Mouse (Mus musculus) intestine, embryonic 14.5 days (tissue): Measurements from ENCODE around the gene Schip1. TPM values are rescaled to one million over a fixed set of nuclear protein-coding genes. Genes with fewer than 3 reads are reported as not detected.

Source experiments
- ATAC-seq: fragments of 200-750 bp; cut with Nextera tagmentation; replicated peaks from 2 replicates; pipeline ENCODE4 v1.8.0; 2017; ENCODE audit warnings: low read depth, moderate number of reproducible peaks, moderate TSS enrichment, moderate library complexity; ENCODE audit not compliant: low FRiP score, low TSS enrichment
- DNase-seq: peaks from one replicate; pipeline ENCODE4 v3.0.0-alpha.2; 2018; ENCODE audit warnings: low spot score
- H3K27ac ChIP-seq: fragments of 300-500 bp; sonication (generic); 2 replicates; pipeline ENCODE4 v1.5.1; 2014; ENCODE audit warnings: low read depth, mild to moderate bottlenecking, control low read depth
- H3K27me3 ChIP-seq: fragments of 300-500 bp; sonication (generic); replicated peaks from 2 replicates; pipeline ENCODE4 v1.6.1; 2014; ENCODE audit warnings: low read length, control low read depth; ENCODE audit not compliant: control insufficient read depth, insufficient read depth
- H3K36me3 ChIP-seq: fragments of 300-500 bp; sonication (generic); 2 replicates; pipeline ENCODE4 v1.6.1; 2014; ENCODE audit warnings: low read length, control low read depth; ENCODE audit not compliant: control insufficient read depth, insufficient read depth
- H3K4me1 ChIP-seq: fragments of 300-500 bp; sonication (generic); replicated peaks from 2 replicates; pipeline ENCODE4 v1.6.1; 2014; ENCODE audit warnings: low read length, control low read depth, mixed read lengths; ENCODE audit not compliant: control insufficient read depth, insufficient read depth
- H3K4me2 ChIP-seq: fragments of 300-500 bp; sonication (generic); 2 replicates; pipeline ENCODE4 v1.6.1; 2014; ENCODE audit warnings: low read length
- H3K4me3 ChIP-seq: fragments of 300-500 bp; sonication (generic); 2 replicates; pipeline ENCODE4 v1.5.1; 2014; ENCODE audit warnings: low read depth, low read length, control low read depth, mixed read lengths
- H3K9ac ChIP-seq: fragments of 300-500 bp; sonication (generic); 2 replicates; pipeline ENCODE4 v1.6.1; 2014; ENCODE audit warnings: mild to moderate bottlenecking, low read length
- H3K9me3 ChIP-seq: fragments of 300-500 bp; sonication (generic); 2 replicates; pipeline ENCODE4 v1.6.1; 2016; ENCODE audit warnings: low read length, control low read depth; ENCODE audit not compliant: control insufficient read depth
- WGBS: fragments of 180-500 bp; shearing (Covaris S2); extraction: QIAGEN DNeasy Blood & Tissue Kit; methylation state at CpG from one replicate; pipeline ENCODE4 v1.1.7; 2014; 5-methylcytosine and 5-hydroxymethylcytosine counted together
- polyA plus RNA-seq: library from polyadenylated mRNA; unstranded; fragments of >200 nt; fragmentation: Nextera tagmentation; extraction: Ambion mirVana; gene quantifications from 2 replicates; pipeline ENCODE4 v1.2.1, GENCODE M21; 2014

Schip1 gene
- polyA plus RNA-seq, 1 experiment from 2014 or later = 63.0 TPM

- H3K36me3 ChIP-seq = no peaks in the 10 kb centered on the region
- no peaks in the 10 kb centered on the region for H3K9me3 ChIP-seq
- no peak for ATAC-seq
- no peaks in the 10 kb centered on the region for H3K4me1 ChIP-seq
- no peak for DNase-seq
- H3K27me3 ChIP-seq = no peaks in the 10 kb centered on the region
- no peak overlapping the region for H3K4me2 ChIP-seq
- no peak overlapping the region for H3K4me3 ChIP-seq
- WGBS = 36% methylated on average over 2 of the region's 2 CpGs
- H3K9ac ChIP-seq = no peak overlapping the region
- no peak overlapping the region for H3K27ac ChIP-seq
Observed at GRCm38 (mm10) chr3:68332515-68332914, 267.9 kb downstream of the Schip1 start.

DNA sequence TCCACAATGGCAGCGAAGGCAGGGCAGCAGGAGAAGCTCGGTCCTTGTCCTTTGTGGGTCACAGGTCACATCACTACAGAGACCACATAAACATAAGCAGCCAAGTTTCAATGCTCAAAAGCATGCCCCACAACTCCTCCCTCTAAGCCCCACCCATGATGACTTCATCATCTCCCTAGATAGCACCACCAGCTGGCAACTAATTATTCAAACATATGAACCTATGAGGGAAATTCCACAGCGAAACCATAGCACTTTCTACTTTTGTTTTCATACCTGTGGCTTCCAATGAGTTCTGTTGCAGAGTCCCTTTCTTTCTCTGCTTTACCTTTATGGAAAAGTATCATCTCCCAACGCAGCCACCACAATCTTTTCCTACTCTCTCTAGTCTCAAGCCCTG, 270.9 kb downstream of the Schip1 start:
- Histone ChIP-seq H3K36me3 (no peaks in the 10 kb centered on the region), H3K4me3 (no peak overlapping the region), H3K27ac (no peak overlapping the region), H3K4me2 (no peak overlapping the region), H3K9me3 (no peaks in the 10 kb centered on the region), H3K4me1 (no peaks in the 10 kb centered on the region), H3K9ac (no peak overlapping the region), H3K27me3 (no peaks in the 10 kb centered on the region)
- ATAC-seq (no peak), DNase-seq (no peak)
- 93% methylated on average over 4 of the region's 4 CpGs for WGBS

GRCm38 (mm10) chr3:68350624-68351023, 286.0 kb downstream of the Schip1 start:
- no peaks in the 10 kb centered on the region for H3K36me3 ChIP-seq
- H3K27me3 ChIP-seq = no peaks in the 10 kb centered on the region
- no peak overlapping the region for H3K9ac ChIP-seq
- no peak overlapping the region for H3K27ac ChIP-seq
- H3K4me2 ChIP-seq = no peak overlapping the region
- H3K9me3 ChIP-seq = no peaks in the 10 kb centered on the region
- no peak for DNase-seq
- ATAC-seq = no peak
- 74% methylated on average over 6 of the region's 6 CpGs for WGBS
- no peaks in the 10 kb centered on the region for H3K4me1 ChIP-seq
- H3K4me3 ChIP-seq = no peak overlapping the region

GRCm38 (mm10) chr3:68351461-68351860, 286.9 kb downstream of the Schip1 start:
- Histone ChIP-seq H3K9me3 (no peaks in the 10 kb centered on the region), H3K27me3 (no peaks in the 10 kb centered on the region), H3K4me1 (no peaks in the 10 kb centered on the region), H3K4me2 (no peak overlapping the region), H3K36me3 (no peaks in the 10 kb centered on the region), H3K27ac (no peak overlapping the region), H3K9ac (no peak overlapping the region), H3K4me3 (no peak overlapping the region)
- 8% methylated on average over 3 of the region's 3 CpGs for WGBS
- no peak for DNase-seq
- no peak for ATAC-seq

DNA sequence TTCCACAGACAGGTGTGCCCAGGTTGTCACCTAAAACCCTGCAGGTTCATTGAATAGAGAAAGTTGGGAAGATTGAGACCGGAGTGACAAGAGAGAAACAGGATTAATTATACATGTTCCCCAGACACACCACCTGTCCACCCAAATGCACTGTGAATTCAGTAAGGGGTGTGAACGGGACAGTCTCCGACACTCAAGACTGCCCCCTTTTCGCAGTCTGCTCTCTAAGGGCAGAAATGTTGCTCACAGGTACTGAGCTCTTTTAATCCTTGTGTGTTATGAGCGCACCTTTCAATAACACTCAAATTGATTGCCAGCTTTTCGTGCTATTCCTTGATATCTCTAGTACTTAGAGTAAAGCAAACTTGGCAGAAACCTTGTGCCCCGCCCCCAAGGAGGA, 288.4 kb downstream of the Schip1 start:
- WGBS = 89% methylated on average over 7 of the region's 7 CpGs
- H3K27me3 ChIP-seq = no peaks in the 10 kb centered on the region
- ATAC-seq = no peak
- no peaks in the 10 kb centered on the region for H3K9me3 ChIP-seq
- no peak for DNase-seq
- no peak overlapping the region for H3K27ac ChIP-seq
- no peaks in the 10 kb centered on the region for H3K4me1 ChIP-seq
- no peak overlapping the region for H3K4me2 ChIP-seq
- no peaks in the 10 kb centered on the region for H3K36me3 ChIP-seq
- H3K9ac ChIP-seq = no peak overlapping the region
- no peak overlapping the region for H3K4me3 ChIP-seq

GRCm38 (mm10) chr3:68353492-68353891, 288.9 kb downstream of the Schip1 start:
- Histone ChIP-seq H3K4me1 (no peaks in the 10 kb centered on the region), H3K27me3 (no peaks in the 10 kb centered on the region), H3K36me3 (no peaks in the 10 kb centered on the region), H3K4me2 (no peak overlapping the region), H3K9me3 (no peaks in the 10 kb centered on the region), H3K9ac (no peak overlapping the region), H3K4me3 (no peak overlapping the region), H3K27ac (no peak overlapping the region)
- no peak for ATAC-seq
- 54% methylated on average over 3 of the region's 3 CpGs for WGBS
- no peak for DNase-seq

DNA sequence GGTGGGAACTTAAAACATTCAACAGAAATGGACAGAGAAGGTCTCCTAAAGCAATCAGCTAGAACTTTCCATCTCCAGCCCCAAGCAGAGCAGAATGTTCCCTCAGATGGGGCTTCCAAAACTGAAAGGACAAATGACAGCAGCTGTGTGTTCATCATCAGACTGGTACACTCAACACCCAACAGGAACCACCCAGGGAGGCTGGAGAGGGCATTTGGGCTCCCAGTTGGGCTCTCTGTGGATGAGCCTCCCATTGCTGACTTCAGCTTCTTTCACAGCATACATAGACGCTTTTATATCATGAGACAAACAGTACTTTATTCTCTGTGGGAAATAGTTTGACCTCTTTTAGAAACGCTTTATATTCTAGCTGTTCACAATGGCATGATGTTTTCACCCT, 291.9 kb downstream of the Schip1 start:
- Histone ChIP-seq H3K9me3 (no peaks in the 10 kb centered on the region), H3K4me2 (no peak overlapping the region), H3K27ac (no peak overlapping the region), H3K36me3 (no peaks in the 10 kb centered on the region), H3K4me3 (no peak overlapping the region), H3K9ac (no peak overlapping the region), H3K27me3 (no peaks in the 10 kb centered on the region), H3K4me1 (no peaks in the 10 kb centered on the region)
- no peak for ATAC-seq
- 84% methylated on average over 2 of the region's 2 CpGs for WGBS
- no peak for DNase-seq

DNA sequence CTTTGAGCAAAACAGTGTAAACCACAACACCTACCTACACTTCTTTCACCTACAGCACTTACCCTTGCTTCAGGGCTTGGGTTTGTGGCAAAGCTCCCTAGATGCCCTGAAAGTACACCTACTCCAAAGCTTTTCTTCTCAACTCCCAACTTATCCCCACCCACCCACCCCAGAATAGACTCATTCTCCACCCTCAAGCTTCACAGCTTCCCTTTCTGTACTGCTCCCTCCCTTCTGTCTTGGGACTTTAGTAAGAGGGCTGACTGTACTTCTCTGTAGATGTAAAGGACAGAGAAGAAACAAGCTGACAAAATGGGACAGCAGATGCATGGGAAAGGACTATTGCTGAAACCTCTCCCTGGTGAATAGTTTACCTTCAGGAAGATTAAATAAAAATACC, 303.4 kb downstream of the Schip1 start:
- DNase-seq (no peak), ATAC-seq (no peak)
- no peaks in the 10 kb centered on the region for H3K36me3 ChIP-seq
- H3K27me3 ChIP-seq = no peaks in the 10 kb centered on the region
- H3K4me3 ChIP-seq = no peak overlapping the region
- H3K27ac ChIP-seq = no peak overlapping the region
- H3K4me1 ChIP-seq = no peaks in the 10 kb centered on the region
- H3K4me2 ChIP-seq = no peak overlapping the region
- no peaks in the 10 kb centered on the region for H3K9me3 ChIP-seq
- H3K9ac ChIP-seq = no peak overlapping the region

DNA sequence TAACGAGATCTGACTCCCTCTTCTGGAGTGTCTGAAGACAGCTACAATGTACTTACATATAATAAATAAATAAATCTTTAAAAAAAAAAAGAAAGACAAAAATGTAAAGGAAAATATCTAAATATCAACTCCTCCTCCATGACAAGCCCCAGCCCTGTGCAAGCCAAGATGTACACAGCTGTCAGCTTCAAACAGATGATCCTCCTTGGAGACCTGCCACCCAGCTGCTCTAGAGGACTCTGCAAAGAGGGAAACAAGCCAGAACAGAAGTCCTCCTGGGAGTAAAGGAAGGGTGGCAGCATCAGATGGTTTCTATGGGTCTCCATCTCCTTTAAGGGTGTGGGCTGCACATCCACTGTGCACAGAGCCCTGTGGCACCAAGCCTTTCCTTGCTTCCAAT, 308.3 kb downstream of the Schip1 start:
- no peak overlapping the region for H3K27ac ChIP-seq
- H3K36me3 ChIP-seq = no peaks in the 10 kb centered on the region
- H3K4me2 ChIP-seq = no peak overlapping the region
- DNase-seq (no peak), ATAC-seq (no peak)
- no CpG with 5 or more reads among the region's 1 CpGs for WGBS
- H3K9ac ChIP-seq = no peak overlapping the region
- no peaks in the 10 kb centered on the region for H3K9me3 ChIP-seq
- H3K4me1 ChIP-seq = peaks cover 12% of the 10 kb centered on the region; the same call in 1 of the 2 replicates
- no peaks in the 10 kb centered on the region for H3K27me3 ChIP-seq
- H3K4me3 ChIP-seq = no peak overlapping the region
